ENCODE assay signal across 15 mouse cellular contexts in genomic region chr8:111709223-111709622, GRCm38 (mm10). TPM values are rescaled to one million over a fixed set of nuclear protein-coding genes. Genes with fewer than 3 reads are reported as not detected.
A peak's percentile ranks its signal among the peaks of the same experiment; 100 is the strongest.
DNase-seq lines count a peak whose midpoint lies in the region; ATAC-seq and TF ChIP-seq lines count a peak whose summit lies in the region.
"Had no signal": no experiment of that assay in that cellular context is flagged by ENCODE, and none has a peak within 500 bp of the region (broad histone marks: within the 10 kb centered on the region; RNA-seq: fewer than 3 reads in every experiment).

No protein-coding gene starts in this region.

- intact Hi-C loops in gastrocnemius, adult 2 months (cut with DNase I): no loop called here

- H3K4me1 ChIP-seq in limb, embryonic 13.5 days: no peaks in the 10 kb centered on the region
- peaks cover 3% of the 10 kb centered on the region; the same call in 1 of the 2 replicates for H3K4me1 ChIP-seq in stomach, embryonic 16.5 days (ENCODE audit: control insufficient read depth, insufficient read depth, low read length)
- H3K4me1 ChIP-seq: hindbrain, embryonic 13.5 days had no signal

- 87% methylated on average over 1 of the region's 1 CpGs for WGBS in limb, embryonic 13.5 days
- 63% methylated on average over 1 of the region's 1 CpGs for WGBS in stomach, embryonic 16.5 days

- no peaks in the 10 kb centered on the region for H3K9me3 ChIP-seq in limb, embryonic 13.5 days
- no peaks in the 10 kb centered on the region for H3K9me3 ChIP-seq in stomach, embryonic 16.5 days (replicated peaks; ENCODE audit: control insufficient read depth, low read length)
- H3K9me3 ChIP-seq: hindbrain, embryonic 13.5 days had no signal

- DNase-seq in gastrocnemius, adult 2 months: peak; percentile 15
- DNase-seq in gastrocnemius, adult 18-20 months (ENCODE audit: low spot score): no peak
- peak; percentile 94 for DNase-seq in kidney, adult 9 months
- no peak for DNase-seq in thymus, postnatal 25 days
- DNase-seq in layer of hippocampus, adult 11-12 months (ENCODE audit: low spot score): no peak
- no peak for DNase-seq in spleen, postnatal 36 days (ENCODE audit: low spot score in 2 of 2)
- DNase-seq: cerebellum, adult 11 months; left cerebral cortex, postnatal 4 days; right cerebral cortex, postnatal 4 days; thymus, postnatal 14 days had no signal

- H3K27me3 ChIP-seq in limb, embryonic 13.5 days: no peaks in the 10 kb centered on the region
- H3K27me3 ChIP-seq in stomach, embryonic 16.5 days (ENCODE audit: control insufficient read depth, insufficient read depth, low read length): no peaks in the 10 kb centered on the region
- H3K27me3 ChIP-seq: hindbrain, embryonic 13.5 days had no signal

- peaks cover 61% of the 10 kb centered on the region for H3K36me3 ChIP-seq in limb, embryonic 13.5 days
- H3K36me3 ChIP-seq in stomach, embryonic 16.5 days (ENCODE audit: control insufficient read depth, insufficient read depth, low read length): peaks cover 24% of the 10 kb centered on the region

- no peak overlapping the region for H3K4me3 ChIP-seq in gastrocnemius, adult 2 months
- no peak overlapping the region for H3K4me3 ChIP-seq in limb, embryonic 13.5 days
- no peak overlapping the region for H3K4me3 ChIP-seq in stomach, embryonic 16.5 days (replicated peaks; ENCODE audit: low read length)
- H3K4me3 ChIP-seq: hindbrain, embryonic 13.5 days had no signal

- H3K4me2 ChIP-seq in limb, embryonic 13.5 days (replicated peaks): no peak overlapping the region
- H3K4me2 ChIP-seq in stomach, embryonic 16.5 days (ENCODE audit: low read depth, low read length): no peak overlapping the region
- H3K4me2 ChIP-seq: hindbrain, embryonic 13.5 days had no signal

- TF ChIP-seq CTCF in gastrocnemius, adult 2 months (IDR thresholded peaks at IDR 0.05): no peak

- 0 out of 2 replicates have a peak overlapping the region, but pooled peaks have one; percentile 27 for H3K9ac ChIP-seq in limb, embryonic 13.5 days
- H3K9ac ChIP-seq in stomach, embryonic 16.5 days (ENCODE audit: low read length): no peak overlapping the region
- H3K9ac ChIP-seq: hindbrain, embryonic 13.5 days had no signal

- ATAC-seq in limb, embryonic 13.5 days (ENCODE audit: low FRiP score, low read depth): no peak
- ATAC-seq in stomach, embryonic 16.5 days (ENCODE audit: insufficient read depth, low FRiP score): 0 out of 2 replicates have a peak, but pooled peaks have one; percentile 9

- H3K27ac ChIP-seq in gastrocnemius, adult 2 months: no peak overlapping the region
- H3K27ac ChIP-seq in limb, embryonic 13.5 days: no peak overlapping the region
- H3K27ac ChIP-seq in stomach, embryonic 16.5 days (ENCODE audit: low read length): peak overlapping the region; percentile 80
- H3K27ac ChIP-seq: hindbrain, embryonic 13.5 days had no signal

RNA-seq across cellular contexts. Expression of gene Ctrb1, which starts 18.4 kb away (rescaled TPM):
- total RNA-seq in gastrocnemius, adult 2 months (2021): not detected
- total RNA-seq in gastrocnemius, adult 18-20 months (2021): under 1 TPM in 1 of 2 experiments, not detected in 1; 0.71 TPM
- polyA plus RNA-seq in limb, embryonic 13.5 days (2015; fragmentation: Nextera tagmentation; extraction: Ambion mirVana): 0.89 and 3.1 TPM in 2 replicates
- 3,395 and 3,754 TPM in 2 replicates for polyA plus RNA-seq in stomach, embryonic 16.5 days (2015; fragmentation: Nextera tagmentation; extraction: Ambion mirVana)
- total RNA-seq: layer of hippocampus, postnatal 10 days; left cerebral cortex, postnatal 4 days; MEL had no signal
- polyA plus RNA-seq: hindbrain, embryonic 13.5 days had no signal

RNA-seq across cellular contexts. Expression of gene Bcar1, which starts 34.4 kb away (rescaled TPM):
- total RNA-seq in gastrocnemius, adult 2 months (2021): 10 to 100 TPM; 10.8 to 12.6 TPM
- 10 to 100 TPM; 10.6 to 10.8 TPM for total RNA-seq in gastrocnemius, adult 18-20 months (2021)
- 41.7 and 41.8 TPM in 2 replicates for polyA plus RNA-seq in limb, embryonic 13.5 days (2015; fragmentation: Nextera tagmentation; extraction: Ambion mirVana)
- polyA plus RNA-seq in stomach, embryonic 16.5 days (2015; fragmentation: Nextera tagmentation; extraction: Ambion mirVana): 38.5 and 44.6 TPM in 2 replicates

Comparison
In these comparisons a context has a peak if more than half of its experiments do, and no peak if none do; other contexts are left out.
1. DNase-seq: peak in gastrocnemius, adult 2 months (single experiment) and kidney, adult 9 months (single experiment); none in gastrocnemius, adult 18-20 months (single experiment), thymus, postnatal 25 days (single experiment), layer of hippocampus, adult 11-12 months (single experiment) and spleen, postnatal 36 days (0 of 2).